Mouse (Mus musculus): ENCODE data around the gene Fgfr1op.
"Not testable (repeated sequence)": the region's sequence is repeated elsewhere in the genome, so short reads cannot be mapped to it uniquely, and the experiment has no call there.

Gene Fgfr1op

DNA sequence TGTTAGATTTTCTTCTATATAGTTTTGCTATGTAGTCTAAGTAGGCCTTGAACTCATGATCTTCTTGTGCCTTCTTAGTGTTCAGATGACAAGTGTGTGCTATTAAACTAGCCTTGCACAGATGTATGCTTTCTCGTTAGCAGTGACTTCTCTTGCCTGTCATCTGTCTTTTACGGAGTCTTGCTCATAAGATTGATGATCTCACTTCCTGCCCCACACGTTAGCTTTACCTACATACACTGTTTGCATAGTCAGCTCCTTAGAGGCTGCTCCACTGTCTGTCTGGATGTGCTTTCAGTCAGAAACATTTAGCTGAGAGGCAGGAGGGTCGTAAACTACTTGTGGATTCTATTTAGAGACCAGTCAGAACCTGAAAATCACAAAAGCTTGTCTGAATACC lies 5.8 kb downstream of the Fgfr1op start:
- no peak for DNase-seq

DNA sequence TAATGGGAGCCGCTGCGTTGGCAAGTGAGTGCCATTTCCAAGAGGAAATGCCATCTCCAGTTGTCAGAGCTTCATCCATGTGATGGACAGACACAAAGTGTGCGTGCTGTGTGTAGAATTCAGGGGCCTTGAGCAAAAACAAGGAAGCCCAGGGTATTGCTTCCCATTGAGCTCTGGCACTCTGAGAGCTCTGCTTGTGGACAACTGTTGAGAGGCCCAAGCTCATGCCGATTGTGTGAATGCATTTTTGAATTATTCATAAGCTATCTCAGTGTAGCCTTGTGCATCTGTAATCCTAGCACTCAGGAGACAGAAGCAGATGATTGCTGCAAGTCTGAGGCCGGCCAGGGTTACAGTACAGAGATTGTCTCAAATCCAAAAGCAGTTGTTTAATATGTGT lies 11.8 kb downstream of the Fgfr1op start:
- no peak for DNase-seq

DNA sequence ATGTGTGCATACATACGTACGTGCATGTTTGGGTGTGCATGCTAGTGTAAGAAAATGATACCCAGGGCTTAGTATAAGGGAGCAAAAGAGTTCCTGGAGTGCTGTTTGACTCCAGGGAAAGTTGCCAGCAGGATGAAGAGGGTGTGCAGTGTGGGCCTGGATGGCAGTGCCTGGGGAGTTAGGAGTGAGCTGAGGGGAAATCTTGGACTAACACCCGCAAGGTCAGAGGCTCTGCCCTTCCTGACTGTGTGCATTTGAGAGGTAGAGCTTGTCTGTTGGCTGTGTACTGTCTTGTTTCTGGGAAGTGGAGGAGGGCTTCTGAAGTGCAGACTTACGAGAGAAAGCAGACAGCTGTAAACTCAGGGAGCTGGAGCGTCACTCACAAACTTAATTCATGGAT lies 18.5 kb downstream of the Fgfr1op start:
- DNase-seq, result no peak

DNA sequence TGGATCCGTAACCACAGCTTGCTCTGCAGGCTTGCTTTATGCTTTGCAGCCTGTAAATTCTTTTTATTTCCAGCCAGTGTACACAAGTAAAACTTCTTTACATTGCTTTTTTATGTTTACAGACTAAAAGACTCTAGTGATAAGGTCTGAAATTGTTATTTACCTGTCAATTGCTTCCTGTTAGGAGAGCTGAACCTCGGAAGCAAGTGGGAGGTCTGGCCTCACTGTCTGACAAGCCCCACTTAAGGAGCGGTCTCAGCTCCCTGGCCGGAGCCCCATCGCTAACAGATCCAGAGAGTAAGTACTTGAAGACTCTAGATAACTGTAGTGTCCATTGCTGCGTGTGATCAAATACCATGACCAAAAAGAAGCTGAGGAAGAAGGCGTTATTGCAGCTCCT lies 18.9 kb downstream of the Fgfr1op start:
- no peak for DNase-seq

DNA sequence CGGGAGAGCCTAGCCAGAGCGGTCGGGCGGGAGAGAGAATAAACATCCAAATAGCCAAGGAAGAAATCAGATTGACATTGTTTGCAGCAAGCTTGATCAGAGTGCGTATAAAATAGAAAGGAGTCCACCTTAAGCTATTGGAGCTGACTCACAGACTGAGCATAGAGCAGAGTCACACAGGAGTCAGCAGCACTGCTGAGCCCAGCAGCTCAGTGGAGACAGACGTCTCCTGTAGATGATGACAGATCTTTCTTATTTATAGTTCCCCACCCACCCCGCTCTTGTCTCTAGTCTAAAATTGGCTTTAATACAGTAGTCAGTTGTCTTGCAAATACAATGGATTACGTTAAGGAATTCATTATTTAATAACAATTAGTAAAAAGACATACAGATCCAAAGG lies 28.4 kb downstream of the Fgfr1op start:
- DNase-seq, result no peak

DNA sequence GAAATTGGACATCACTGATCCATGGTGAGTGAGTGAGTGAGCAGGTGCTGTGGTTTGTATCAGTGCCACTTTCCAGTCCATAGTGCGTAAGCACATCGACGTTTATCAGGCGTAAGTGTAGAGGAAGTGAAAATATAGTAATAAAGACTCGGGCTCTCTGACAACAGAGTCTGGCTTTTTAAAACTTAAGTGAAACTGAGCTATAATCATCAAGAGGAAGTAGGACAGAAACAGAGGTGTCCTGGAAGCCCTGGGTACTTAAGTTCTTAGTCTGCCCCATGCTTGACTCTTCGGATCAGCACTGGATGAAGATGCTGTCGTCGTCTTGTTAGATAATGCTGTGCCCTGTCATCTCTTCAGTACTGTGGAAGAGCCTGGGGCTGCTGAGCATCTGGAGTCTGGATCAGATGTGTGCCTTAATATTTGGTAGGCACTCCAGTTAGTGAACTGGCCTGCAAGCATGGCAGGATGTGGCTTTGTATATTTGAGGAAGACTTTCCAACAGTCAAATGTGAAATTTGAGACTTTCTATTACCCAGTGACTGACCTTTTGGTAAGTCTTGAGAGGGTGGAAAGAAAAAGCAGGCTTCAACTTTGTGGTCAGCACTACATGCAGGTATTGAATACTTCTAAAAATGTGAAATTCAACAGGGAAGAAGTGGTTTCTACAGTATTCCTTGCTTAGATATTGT lies 30.5 kb downstream of the Fgfr1op start:
- DNase-seq, result no peak

DNA sequence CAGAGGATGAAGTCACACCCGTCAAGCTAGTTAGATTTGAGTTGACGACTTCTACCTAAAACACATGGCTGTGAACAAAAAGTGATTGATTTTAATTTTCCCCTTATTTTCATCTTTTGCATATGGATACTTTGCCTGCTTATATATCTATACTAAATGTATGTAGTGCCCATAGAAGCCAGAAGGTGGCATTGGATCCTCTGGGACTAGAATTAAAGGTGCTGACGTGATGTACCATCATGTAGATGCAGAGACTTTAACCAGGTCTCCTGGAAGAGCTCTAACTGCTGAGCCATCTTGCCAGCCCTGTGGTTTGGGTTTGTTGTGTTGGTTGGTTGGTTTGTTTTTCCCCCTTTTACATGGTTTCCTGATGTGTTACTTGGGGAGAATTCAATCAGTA lies 32.4 kb downstream of the Fgfr1op start:
- DNase-seq, result peak; percentile 9

DNA sequence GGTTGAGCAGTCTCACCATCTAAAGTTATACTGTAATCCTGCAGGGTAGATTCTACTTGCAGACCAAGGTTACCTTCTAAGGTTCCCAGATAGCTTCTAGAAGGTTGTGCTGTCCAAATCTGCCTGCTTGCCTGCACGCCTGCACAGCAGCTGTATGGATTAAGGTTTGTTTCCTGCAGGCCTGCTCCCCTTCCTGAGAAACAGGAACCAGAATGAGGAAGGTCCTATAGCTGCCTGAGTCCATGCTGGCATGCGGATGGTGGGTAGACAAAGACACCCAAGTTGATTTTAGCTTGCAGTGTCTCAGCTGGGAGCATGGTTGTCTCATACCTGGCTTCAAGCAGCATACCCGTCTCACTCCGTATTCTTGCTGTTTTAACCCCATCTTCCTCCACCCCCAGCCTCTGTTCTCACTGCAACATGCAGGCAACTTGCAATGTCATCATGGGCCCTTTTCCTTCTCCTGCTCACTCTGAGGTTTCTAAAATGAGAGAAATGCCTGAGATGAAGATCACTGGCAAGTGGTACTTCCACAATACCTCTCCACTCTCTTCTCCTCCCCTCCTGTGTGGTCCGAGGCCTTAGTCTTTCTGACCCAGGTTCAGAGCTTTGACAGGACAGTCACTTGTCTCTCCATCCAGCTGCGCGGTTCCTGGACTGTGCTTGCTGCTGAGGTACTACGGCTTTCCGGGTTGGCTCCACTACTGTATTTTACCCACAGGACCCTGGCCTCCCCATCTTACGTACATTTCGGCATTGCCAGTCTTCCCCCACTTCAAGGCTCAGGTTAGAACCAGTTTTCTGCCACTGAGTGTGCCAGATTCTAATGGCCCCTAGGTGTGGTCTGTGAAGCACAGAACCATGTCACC lies 34.0 kb downstream of the Fgfr1op start:
- DNase-seq, result no peak

DNA sequence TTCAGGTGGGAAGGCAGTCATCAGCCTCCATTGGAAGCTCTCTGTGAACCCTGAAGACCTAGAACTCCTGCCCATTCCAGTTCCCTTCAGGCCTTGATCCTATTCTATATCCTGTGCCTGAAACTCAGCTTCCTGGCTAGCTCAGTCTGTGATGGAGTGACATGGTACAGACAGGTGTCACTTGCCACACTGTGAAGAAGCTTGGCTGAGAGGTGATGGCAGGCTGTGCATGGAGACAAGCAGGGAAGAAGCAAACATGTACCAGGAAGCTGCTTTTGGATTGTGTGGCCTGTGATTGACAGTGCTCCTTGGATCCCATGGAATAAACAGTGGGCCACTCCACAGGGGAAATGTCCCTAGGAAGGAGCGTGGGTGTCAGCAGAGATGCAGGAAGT lies 34.6 kb downstream of the Fgfr1op start:
- DNase-seq, result no peak

DNA sequence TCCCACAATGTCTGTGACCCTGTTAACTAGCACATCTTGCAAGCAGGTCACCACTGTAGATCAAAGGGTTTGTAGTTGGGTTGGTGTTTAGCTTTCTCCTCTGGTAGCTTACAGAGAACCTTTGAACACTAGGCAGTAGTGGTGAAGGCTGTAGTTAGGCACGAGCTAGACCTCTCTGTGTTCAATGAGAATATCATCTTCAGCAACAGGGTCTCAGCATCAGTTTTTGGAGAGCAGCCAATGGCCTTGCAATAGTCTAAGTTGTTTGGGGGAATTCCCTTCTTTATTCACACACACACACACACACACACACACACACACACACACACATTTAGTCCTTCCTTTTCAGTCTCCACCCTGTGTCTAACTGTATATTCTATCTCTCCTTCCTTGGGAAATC lies 38.2 kb downstream of the Fgfr1op start:
- DNase-seq, result no peak

DNA sequence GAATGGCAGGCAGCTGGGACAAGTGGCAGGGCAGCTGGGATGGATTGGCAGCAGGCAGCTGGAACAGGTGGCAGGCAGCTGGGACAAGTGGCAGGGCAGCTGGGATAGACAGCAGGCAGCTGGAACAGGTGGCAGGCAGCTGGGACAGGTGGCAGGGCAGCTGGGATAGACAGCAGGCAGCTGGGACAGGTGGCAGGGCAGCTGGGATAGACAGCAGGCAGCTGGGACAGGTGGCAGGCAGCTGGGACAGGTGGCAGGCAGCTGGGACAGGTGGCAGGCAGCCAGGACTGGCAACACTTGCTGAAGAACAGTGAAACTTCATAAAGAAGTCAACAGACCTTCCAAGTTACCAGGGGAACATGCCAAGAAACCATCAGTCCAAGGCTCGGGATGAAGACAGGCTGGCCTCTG lies 39.9 kb downstream of the Fgfr1op start:
- not testable (repeated sequence) for DNase-seq

DNA sequence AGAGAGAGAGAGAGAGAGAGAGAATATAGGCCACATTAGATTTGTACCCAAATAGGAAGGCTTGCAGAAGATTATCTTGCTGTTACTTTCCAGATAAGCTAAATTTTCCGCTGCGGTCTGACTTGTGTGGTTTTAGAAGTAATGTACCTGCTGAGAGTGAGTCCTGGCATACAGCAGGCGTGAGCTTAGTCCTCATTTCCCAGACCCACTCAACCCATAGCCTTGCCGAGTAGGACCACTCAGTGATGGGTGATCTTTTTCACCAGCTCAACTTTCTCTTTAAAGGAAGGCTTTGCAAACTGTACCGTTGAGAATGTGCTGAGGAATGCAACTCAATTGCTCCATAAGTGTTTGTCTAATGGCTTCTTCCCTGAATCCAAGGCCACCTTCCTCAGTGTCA lies 41.4 kb downstream of the Fgfr1op start:
- no peak for DNase-seq

DNA sequence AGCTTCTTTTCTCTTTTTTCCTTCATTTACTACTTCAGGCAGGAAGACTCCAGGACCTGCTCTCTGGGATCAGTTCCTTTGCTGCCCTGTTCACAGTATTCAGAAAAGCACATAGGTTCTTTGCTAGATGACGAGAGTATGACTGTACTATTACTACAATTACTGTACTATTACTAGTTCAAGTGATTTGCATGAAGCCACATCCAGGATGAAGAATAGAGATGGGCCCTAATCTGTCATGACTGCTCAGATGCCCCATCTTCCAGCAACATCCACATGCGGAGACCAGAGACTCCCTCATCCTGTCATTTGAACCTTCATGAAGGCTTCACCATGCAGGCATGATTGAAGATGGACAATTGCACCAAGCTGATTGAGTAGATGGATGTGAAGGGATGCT lies 44.4 kb downstream of the Fgfr1op start:
- no peak for DNase-seq

DNA sequence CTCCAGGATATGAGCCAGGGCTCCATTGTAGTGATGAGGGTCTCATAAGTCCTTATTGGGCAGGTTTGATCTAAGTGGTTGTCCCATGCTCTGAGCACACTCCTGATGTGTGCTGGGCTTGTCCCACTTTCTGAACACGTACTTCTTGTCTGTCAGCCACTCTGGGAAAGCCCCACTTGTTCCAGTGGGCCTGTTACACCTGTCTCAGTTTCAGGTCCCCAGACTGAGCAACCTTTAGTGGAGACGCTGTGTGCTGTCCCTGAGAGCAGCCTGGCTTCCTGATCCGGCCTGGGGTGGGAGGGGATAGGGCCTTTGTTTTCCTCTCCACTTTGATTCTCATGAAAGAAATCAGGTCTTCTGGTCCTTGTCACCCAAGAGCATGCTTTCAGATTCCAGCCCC lies 44.9 kb downstream of the Fgfr1op start:
- no peak for DNase-seq

DNA sequence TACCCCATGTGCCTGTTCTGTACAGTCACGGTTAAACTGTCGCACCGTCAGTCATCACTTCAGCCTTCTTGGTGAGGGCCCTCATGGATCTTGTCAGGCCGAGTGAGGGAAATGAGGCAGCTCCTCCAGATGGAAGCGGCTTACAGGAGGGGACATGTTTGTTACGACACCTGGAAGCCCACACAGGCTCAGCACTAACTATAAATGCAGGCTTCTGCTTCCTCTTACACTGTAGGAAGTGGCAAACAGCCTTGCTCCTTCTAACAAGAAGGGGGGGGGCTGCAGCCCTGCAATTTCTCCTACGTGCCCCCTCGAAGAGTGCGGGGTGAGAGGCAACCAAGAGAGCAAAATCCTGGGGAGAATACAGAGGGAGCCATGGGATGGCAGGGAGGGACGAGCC lies 45.4 kb downstream of the Fgfr1op start:
- no peak for DNase-seq

DNA sequence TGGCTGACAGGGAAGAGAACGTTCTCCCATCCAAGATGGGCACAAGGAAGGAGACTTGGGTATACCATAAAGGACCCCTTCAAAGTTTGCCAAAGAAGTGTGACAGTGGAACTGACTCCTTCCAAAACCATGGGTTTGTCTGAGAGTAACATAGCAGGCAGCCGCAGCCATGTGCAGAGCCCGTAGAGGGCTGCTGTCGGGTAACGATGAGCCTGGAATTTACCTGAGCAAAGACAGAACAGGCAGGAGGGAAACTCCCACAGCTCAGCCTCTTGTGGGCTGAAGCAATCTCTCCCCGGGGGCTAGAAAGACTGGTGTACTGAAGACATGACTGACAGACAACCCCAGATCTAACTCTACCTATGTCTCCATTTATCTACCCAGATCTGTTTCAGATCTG lies 46.1 kb downstream of the Fgfr1op start:
- DNase-seq, result no peak

DNA sequence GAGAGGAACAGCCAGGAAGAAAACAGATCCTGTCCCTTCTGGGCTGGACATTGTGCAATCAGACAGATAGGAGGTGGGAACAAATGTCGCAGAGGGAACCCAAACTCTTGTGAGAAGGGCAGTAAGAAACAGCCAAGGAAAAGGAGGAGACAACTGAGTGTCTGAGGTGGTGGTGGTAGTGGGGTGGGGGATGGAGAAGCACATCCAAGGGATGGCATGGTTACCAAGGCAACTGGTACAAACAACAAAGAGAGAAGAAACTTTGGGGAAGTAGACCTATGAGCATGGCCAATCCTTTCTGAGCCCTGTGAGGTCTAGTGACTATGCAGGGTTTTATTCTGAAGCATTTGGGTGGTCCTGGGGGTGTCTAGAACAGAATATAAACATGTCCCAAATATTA lies 49.1 kb downstream of the Fgfr1op start:
- DNase-seq, result no peak

DNA sequence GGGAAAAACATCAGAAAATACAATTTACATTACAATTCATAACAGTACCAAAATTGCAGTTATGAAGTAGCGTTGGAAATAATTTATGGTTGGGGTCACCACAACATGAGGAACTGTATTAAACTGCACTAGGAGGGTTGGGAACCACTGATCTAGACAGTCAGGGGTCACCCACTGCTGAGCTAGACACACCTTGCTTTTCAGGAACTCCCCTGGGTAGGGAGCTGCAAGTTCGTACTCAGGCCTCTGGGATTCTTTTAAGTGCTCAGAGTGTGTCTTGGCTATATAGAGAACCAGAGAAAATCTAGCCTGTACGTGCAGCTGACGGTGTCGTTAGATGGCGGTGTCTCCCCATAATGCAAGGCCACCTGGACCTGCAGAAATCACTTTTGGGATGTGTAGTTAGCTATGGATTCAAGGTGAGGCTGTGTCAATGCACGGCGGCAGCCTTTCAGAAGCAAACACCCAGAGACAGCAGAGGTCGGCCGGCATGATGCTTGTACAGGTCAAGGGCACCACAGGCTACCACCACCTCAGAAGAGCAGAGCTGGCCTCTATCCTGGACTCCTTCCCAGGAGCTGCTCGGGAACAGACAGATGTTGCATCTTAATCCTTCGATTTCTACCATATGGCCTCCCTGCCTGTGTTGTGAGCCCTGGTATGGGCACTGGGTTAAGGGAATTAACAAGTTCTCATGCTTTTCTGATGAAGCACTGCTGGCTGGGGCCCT lies 49.9 kb downstream of the Fgfr1op start:
- DNase-seq, result no peak

DNA sequence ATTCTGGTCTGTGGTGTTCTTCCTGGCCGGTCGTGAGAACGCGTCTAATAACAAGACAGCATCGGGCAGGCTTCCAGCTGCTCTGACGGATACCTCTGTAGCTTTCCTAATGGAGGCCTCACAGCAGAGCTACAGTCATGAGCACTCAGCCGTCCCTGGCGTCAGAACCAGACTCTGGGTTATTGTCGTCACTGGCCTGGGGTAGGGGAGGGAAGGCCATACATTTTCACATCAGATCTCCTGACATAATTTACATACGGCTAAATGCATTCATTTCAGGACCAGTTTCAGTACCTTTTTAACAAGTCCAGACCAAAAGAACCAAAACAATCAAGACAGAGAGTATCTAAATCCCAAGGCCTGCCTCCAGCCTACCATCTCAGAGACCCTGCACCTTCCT lies 57.9 kb downstream of the Fgfr1op start:
- no peak for DNase-seq

DNA sequence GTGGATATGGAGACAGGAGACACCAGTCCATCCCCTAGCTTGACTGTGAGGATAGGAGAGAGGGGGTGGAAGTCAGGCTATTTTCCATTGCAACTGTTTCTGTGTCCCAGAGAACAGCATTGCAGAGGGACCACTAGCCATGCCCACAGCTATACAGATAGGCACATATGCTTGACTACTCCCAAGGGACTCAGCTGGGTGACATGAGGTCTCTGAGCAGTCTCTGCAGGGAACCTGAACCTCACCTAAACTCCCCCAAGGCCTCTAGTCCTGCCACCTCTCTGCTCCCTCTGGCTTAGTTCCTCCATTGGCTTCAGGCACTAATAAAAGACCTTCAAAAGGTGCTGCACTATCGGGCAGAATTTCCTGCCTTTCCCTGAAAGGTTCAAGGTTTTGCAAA lies 58.8 kb downstream of the Fgfr1op start:
- no peak for DNase-seq

DNA sequence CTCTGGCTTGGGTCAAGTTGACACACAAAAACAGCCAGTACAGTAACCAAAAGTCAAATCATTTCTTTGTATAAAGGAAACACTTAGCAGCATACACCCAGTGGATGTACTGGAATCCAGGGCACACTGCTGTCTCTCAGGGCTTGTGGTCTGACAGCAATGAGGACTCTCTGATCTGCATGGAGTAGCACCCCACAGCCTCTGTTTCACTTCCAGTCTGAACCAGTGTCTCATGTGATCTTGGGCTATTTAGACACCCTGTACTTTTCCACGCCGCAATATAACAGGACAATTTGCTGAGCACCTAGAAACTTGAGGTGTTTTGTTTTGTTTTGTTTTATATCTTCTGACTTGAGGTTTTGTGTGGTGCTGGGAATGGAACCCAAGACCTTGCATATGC lies 59.9 kb downstream of the Fgfr1op start:
- DNase-seq, result no peak

DNA sequence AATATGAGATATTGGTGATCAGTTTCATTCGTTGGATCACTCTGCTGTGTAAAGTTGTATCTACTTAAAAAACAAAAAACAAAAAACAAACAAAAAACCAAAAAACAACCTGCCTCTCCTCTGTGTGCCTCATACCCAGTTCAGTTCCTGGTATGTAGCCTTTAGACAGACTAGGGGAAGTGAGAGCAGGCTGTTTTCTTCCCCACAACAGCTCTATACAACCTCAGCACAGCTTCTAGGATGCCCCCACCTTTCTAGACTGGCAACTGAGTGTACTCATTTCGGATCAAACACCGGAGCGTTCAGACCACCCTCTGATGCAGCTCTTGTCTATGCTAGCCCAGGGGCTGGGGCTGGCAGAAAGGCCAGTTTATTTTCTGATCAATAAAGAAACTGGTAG lies 60.4 kb downstream of the Fgfr1op start:
- no peak for DNase-seq

DNA sequence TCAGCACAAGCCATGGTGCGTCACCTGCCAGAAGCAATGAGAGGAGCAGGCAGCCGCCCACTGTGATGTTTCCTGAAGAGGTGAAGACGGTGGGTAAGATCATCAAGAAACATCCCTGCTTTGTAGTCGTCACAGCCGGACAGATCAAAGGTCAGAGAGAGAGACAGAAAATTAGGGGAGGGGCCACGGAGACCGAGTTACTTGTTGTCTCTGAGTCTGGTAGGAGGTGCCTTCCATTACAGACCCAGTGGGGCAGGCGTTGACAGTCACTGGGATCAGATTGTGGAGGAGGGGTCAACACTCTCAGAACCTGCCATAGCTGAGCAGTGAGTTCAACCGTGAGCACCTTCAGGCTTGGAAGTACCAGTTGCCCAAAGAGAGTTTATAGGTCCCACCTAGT lies 63.3 kb downstream of the Fgfr1op start:
- no peak for DNase-seq

DNA sequence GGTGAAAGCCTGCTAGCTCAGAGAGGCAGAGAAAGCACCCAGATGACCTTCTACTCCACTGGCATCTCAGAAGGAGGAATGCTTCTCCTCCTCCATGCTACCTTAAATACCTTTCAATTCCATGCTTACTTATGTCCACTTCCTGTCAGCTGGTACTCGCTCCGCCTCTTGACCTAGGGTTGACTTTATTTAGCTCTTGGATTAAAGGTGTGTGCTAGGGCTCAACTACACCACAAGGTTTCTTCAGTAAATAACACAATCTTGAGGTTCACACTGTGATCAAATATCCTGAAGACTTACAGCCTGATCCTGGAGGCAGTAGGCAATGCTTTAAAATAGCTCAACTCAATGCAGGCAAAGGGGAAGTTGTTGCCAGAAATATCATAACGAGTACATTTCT lies 64.3 kb downstream of the Fgfr1op start:
- no peak for DNase-seq
